21 mouse cellular contexts compared by ENCODE assay signal in genomic region chr4:155649355-155649754, GRCm38 (mm10). TPM values are rescaled to one million over a fixed set of nuclear protein-coding genes. Genes with fewer than 3 reads are reported as not detected.
DNase-seq lines count a peak whose midpoint lies in the region; ATAC-seq and TF ChIP-seq lines count a peak whose summit lies in the region.
"Had no signal": no experiment of that assay in that cellular context is flagged by ENCODE, and none has a peak within 500 bp of the region (broad histone marks: within the 10 kb centered on the region; RNA-seq: fewer than 3 reads in every experiment).

No protein-coding gene starts in this region.

- WGBS in embryonic facial prominence, embryonic 12.5 days = 90% methylated on average over 11 of the region's 11 CpGs
- WGBS in embryonic facial prominence, embryonic 10.5 days = 95% methylated on average over 11 of the region's 11 CpGs
- WGBS in intestine, postnatal 0 days = 88% methylated on average over 11 of the region's 11 CpGs
- WGBS in intestine, embryonic 16.5 days = 91% methylated on average over 11 of the region's 11 CpGs

- H3K4me3 ChIP-seq in embryonic facial prominence, embryonic 12.5 days = 0 out of 2 replicates have a peak overlapping the region, but pooled peaks have one; percentile 4
- no peak overlapping the region for H3K4me3 ChIP-seq in embryonic facial prominence, embryonic 10.5 days
- no peak overlapping the region for H3K4me3 ChIP-seq in intestine, postnatal 0 days (ENCODE audit: low read depth, low read length)
- no peak overlapping the region for H3K4me3 ChIP-seq in intestine, embryonic 16.5 days (ENCODE audit: low read length)
- H3K4me3 ChIP-seq: embryonic facial prominence, embryonic 13.5 days; embryonic facial prominence, embryonic 15.5 days; erythroblast, embryonic 14.5 days; forebrain, embryonic 10.5 days; forebrain, embryonic 12.5 days had no signal

- H3K4me2 ChIP-seq in embryonic facial prominence, embryonic 12.5 days (replicated peaks) = no peak overlapping the region
- H3K4me2 ChIP-seq in intestine, postnatal 0 days (replicated peaks; ENCODE audit: low read depth) = no peak overlapping the region
- no peak overlapping the region for H3K4me2 ChIP-seq in intestine, embryonic 16.5 days (ENCODE audit: low read depth, low read length)
- H3K4me2 ChIP-seq: embryonic facial prominence, embryonic 13.5 days; embryonic facial prominence, embryonic 15.5 days; forebrain, embryonic 12.5 days had no signal

- no peak for ATAC-seq in embryonic facial prominence, embryonic 12.5 days (ENCODE audit: insufficient number of reproducible peaks, insufficient read depth, low FRiP score, low TSS enrichment)
- ATAC-seq in intestine, postnatal 0 days = no peak
- ATAC-seq in intestine, embryonic 16.5 days = no peak
- ATAC-seq: forebrain, embryonic 14.5 days; forebrain, embryonic 16.5 days had no signal

- H3K27ac ChIP-seq in embryonic facial prominence, embryonic 12.5 days = no peak overlapping the region
- H3K27ac ChIP-seq in embryonic facial prominence, embryonic 10.5 days (replicated peaks) = no peak overlapping the region
- H3K27ac ChIP-seq in intestine, postnatal 0 days (ENCODE audit: low read depth, low read length) = peak overlapping the region; percentile 28; the same call in 1 of the 2 replicates
- no peak overlapping the region for H3K27ac ChIP-seq in intestine, embryonic 16.5 days (ENCODE audit: low read length)
- H3K27ac ChIP-seq: embryonic facial prominence, embryonic 13.5 days; embryonic facial prominence, embryonic 15.5 days; forebrain, embryonic 10.5 days; forebrain, embryonic 12.5 days had no signal

- peaks cover 22% of the 10 kb centered on the region for H3K4me1 ChIP-seq in embryonic facial prominence, embryonic 12.5 days
- peaks cover 32% of the 10 kb centered on the region for H3K4me1 ChIP-seq in embryonic facial prominence, embryonic 10.5 days
- H3K4me1 ChIP-seq in intestine, postnatal 0 days (replicated peaks; ENCODE audit: control insufficient read depth, insufficient read depth, low read length) = peaks cover 14% of the 10 kb centered on the region
- H3K4me1 ChIP-seq in intestine, embryonic 16.5 days (ENCODE audit: control insufficient read depth, insufficient read depth, low read length) = peaks cover 34% of the 10 kb centered on the region

- TF ChIP-seq CTCF in intestine, postnatal 0 days (IDR thresholded peaks at IDR 0.05; ENCODE audit: low read depth) = no peak

- H3K36me3 ChIP-seq in embryonic facial prominence, embryonic 12.5 days = peaks cover 58% of the 10 kb centered on the region
- peaks cover 74% of the 10 kb centered on the region for H3K36me3 ChIP-seq in embryonic facial prominence, embryonic 10.5 days (replicated peaks)
- H3K36me3 ChIP-seq in intestine, postnatal 0 days (ENCODE audit: control insufficient read depth, insufficient read depth) = peaks cover 51% of the 10 kb centered on the region
- peaks cover 20% of the 10 kb centered on the region for H3K36me3 ChIP-seq in intestine, embryonic 16.5 days (ENCODE audit: control insufficient read depth, insufficient read depth, low read length)

- peak; percentile 43 for DNase-seq in cerebellum, adult 9-11 months
- no peak for DNase-seq in cerebellum, postnatal 14 days
- DNase-seq in embryonic facial prominence, embryonic 10.5 days (ENCODE audit: low spot score) = no peak
- DNase-seq: adrenal gland, adult 2 months; adrenal gland, postnatal 10 days; adrenal gland, postnatal 25 days; cerebellum, adult 11 months; embryo, embryonic 11 days had no signal

- no peaks in the 10 kb centered on the region for H3K9me3 ChIP-seq in embryonic facial prominence, embryonic 12.5 days
- H3K9me3 ChIP-seq in embryonic facial prominence, embryonic 10.5 days = no peaks in the 10 kb centered on the region
- H3K9me3 ChIP-seq in intestine, postnatal 0 days (ENCODE audit: control insufficient read depth) = no peaks in the 10 kb centered on the region
- H3K9me3 ChIP-seq in intestine, embryonic 16.5 days (ENCODE audit: control insufficient read depth, low read length) = no peaks in the 10 kb centered on the region
- H3K9me3 ChIP-seq: embryonic facial prominence, embryonic 13.5 days; embryonic facial prominence, embryonic 15.5 days; forebrain, embryonic 10.5 days; forebrain, embryonic 12.5 days had no signal

- peaks cover 38% of the 10 kb centered on the region for H3K27me3 ChIP-seq in embryonic facial prominence, embryonic 12.5 days
- H3K27me3 ChIP-seq in embryonic facial prominence, embryonic 10.5 days (replicated peaks; ENCODE audit: low read depth, poor library complexity, severe bottlenecking) = peaks cover 42% of the 10 kb centered on the region
- H3K27me3 ChIP-seq in intestine, postnatal 0 days (replicated peaks; ENCODE audit: control insufficient read depth, insufficient read depth, low read length) = 0 out of 2 replicates have a peak, but pooled peaks cover 10% of the 10 kb centered on the region
- H3K27me3 ChIP-seq in intestine, embryonic 16.5 days (replicated peaks; ENCODE audit: control insufficient read depth, insufficient read depth, low read length) = no peaks in the 10 kb centered on the region; the same call in 1 of the 2 replicates

- no peak overlapping the region for H3K9ac ChIP-seq in embryonic facial prominence, embryonic 12.5 days
- no peak overlapping the region for H3K9ac ChIP-seq in intestine, postnatal 0 days (ENCODE audit: low read depth, low read length)
- no peak overlapping the region for H3K9ac ChIP-seq in intestine, embryonic 16.5 days (ENCODE audit: low read depth, low read length)
- H3K9ac ChIP-seq: embryonic facial prominence, embryonic 13.5 days; embryonic facial prominence, embryonic 15.5 days; forebrain, embryonic 12.5 days had no signal

RNA-seq across cellular contexts. Expression of gene Mmp23, which starts 3.8 kb away (rescaled TPM):
- polyA plus RNA-seq in embryonic facial prominence, embryonic 12.5 days (2016; fragmentation: Nextera tagmentation; extraction: Ambion mirVana) = 11.3 and 16.1 TPM in 2 replicates
- 5.8 and 7.4 TPM in 2 replicates for polyA plus RNA-seq in embryonic facial prominence, embryonic 10.5 days (2016; fragmentation: Nextera tagmentation; extraction: Ambion mirVana)
- polyA plus RNA-seq in intestine, postnatal 0 days (2015; fragmentation: Nextera tagmentation; extraction: Ambion mirVana) = 31.3 and 37.0 TPM in 2 replicates
- 39.6 and 41.3 TPM in 2 replicates for polyA plus RNA-seq in intestine, embryonic 16.5 days (2015; fragmentation: Nextera tagmentation; extraction: Ambion mirVana)
- polyA plus RNA-seq: erythroblast, embryonic 14.5 days had no signal

RNA-seq across cellular contexts. Expression of gene Gm10563, which starts 4.1 kb away (rescaled TPM):
- polyA plus RNA-seq in embryonic facial prominence, embryonic 12.5 days (2016; fragmentation: Nextera tagmentation; extraction: Ambion mirVana) = not detected in 2 replicates
- polyA plus RNA-seq in embryonic facial prominence, embryonic 10.5 days (2016; fragmentation: Nextera tagmentation; extraction: Ambion mirVana) = not detected in 2 replicates
- polyA plus RNA-seq in intestine, postnatal 0 days (2015; fragmentation: Nextera tagmentation; extraction: Ambion mirVana) = not detected in 2 replicates
- not detected in 2 replicates for polyA plus RNA-seq in intestine, embryonic 16.5 days (2015; fragmentation: Nextera tagmentation; extraction: Ambion mirVana)
- polyA plus RNA-seq: adrenal gland, adult 2 months; brain, embryonic 14.5 days; C2C12; embryonic facial prominence, embryonic 13.5 days; embryonic facial prominence, embryonic 15.5 days; erythroblast, embryonic 14.5 days; forebrain, embryonic 10.5 days; forebrain, embryonic 12.5 days; forebrain, embryonic 14.5 days; forebrain, embryonic 16.5 days; frontal cortex, adult 2 months had no signal

RNA-seq across cellular contexts. Expression of gene Mib2, which starts 19.6 kb away (rescaled TPM):
- 38.2 and 40.8 TPM in 2 replicates for polyA plus RNA-seq in embryonic facial prominence, embryonic 12.5 days (2016; fragmentation: Nextera tagmentation; extraction: Ambion mirVana)
- 19.3 and 20.0 TPM in 2 replicates for polyA plus RNA-seq in embryonic facial prominence, embryonic 10.5 days (2016; fragmentation: Nextera tagmentation; extraction: Ambion mirVana)
- 8.2 and 10.5 TPM in 2 replicates for polyA plus RNA-seq in intestine, postnatal 0 days (2015; fragmentation: Nextera tagmentation; extraction: Ambion mirVana)
- 18.6 and 18.7 TPM in 2 replicates for polyA plus RNA-seq in intestine, embryonic 16.5 days (2015; fragmentation: Nextera tagmentation; extraction: Ambion mirVana)

RNA-seq across cellular contexts. Expression of gene Cdk11b, which starts 24.7 kb away (rescaled TPM):
- 78.3 and 86.6 TPM in 2 replicates for polyA plus RNA-seq in embryonic facial prominence, embryonic 12.5 days (2016; fragmentation: Nextera tagmentation; extraction: Ambion mirVana)
- polyA plus RNA-seq in embryonic facial prominence, embryonic 10.5 days (2016; fragmentation: Nextera tagmentation; extraction: Ambion mirVana) = 77.7 and 79.9 TPM in 2 replicates
- 60.3 and 73.0 TPM in 2 replicates for polyA plus RNA-seq in intestine, postnatal 0 days (2015; fragmentation: Nextera tagmentation; extraction: Ambion mirVana)
- 48.4 and 49.8 TPM in 2 replicates for polyA plus RNA-seq in intestine, embryonic 16.5 days (2015; fragmentation: Nextera tagmentation; extraction: Ambion mirVana)

RNA-seq across cellular contexts. Expression of gene Fndc10, which starts 44.8 kb away (rescaled TPM):
- 12.2 and 15.2 TPM in 2 replicates for polyA plus RNA-seq in embryonic facial prominence, embryonic 12.5 days (2016; fragmentation: Nextera tagmentation; extraction: Ambion mirVana)
- 1.5 and 1.8 TPM in 2 replicates for polyA plus RNA-seq in embryonic facial prominence, embryonic 10.5 days (2016; fragmentation: Nextera tagmentation; extraction: Ambion mirVana)
- 5.5 and 6.2 TPM in 2 replicates for polyA plus RNA-seq in intestine, postnatal 0 days (2015; fragmentation: Nextera tagmentation; extraction: Ambion mirVana)
- polyA plus RNA-seq in intestine, embryonic 16.5 days (2015; fragmentation: Nextera tagmentation; extraction: Ambion mirVana) = 1.9 and 2.0 TPM in 2 replicates
